Mouse (Mus musculus) embryonic fibroblast, embryonic 13.5 days (primary cell): ENCODE results near the gene Actr1a.

Experiments
- CTCF ChIP-seq: IDR thresholded peaks from 2 replicates; pipeline ENCODE4 v1.5.1; 2011; ENCODE audit warnings: mild to moderate bottlenecking, control low read depth, low read length, moderate library complexity, borderline replicate concordance; ENCODE audit not compliant: insufficient read depth
- POLR2A ChIP-seq: IDR thresholded peaks from 2 replicates; pipeline ENCODE4 v1.6.1; 2011; ENCODE audit warnings: low read depth, mild to moderate bottlenecking, control low read depth, low read length, moderate library complexity

DNA sequence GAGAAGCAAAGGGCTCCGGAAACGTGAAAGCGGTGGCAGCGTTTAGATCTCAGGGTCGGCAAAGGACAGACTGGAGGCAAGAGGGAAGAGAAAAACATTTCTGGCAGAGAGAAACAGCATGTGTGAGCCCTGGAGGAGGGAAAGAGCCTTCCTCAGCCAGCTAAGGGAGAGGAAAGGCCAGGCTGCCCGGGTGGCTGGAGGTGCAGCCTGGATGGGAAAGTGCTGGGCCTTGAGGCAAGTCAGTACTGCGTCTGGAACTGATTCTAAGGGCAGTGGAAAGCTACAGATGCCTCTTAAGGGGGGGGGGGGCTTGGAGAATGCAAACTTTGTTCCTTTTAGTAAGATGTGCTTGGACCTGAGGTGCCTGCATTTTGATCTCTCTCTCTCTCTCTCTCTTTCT is 38.2 kb upstream of the Actr1a start:
- TF ChIP-seq POLR2A (no peak), CTCF (no peak)
